Mouse (Mus musculus) small intestine, adult 2 months (tissue): ENCODE data around the gene Slc6a9.

ENCODE experiments used
- CTCF ChIP-seq: fragments of 200-500 bp; IDR thresholded peaks from 2 replicates; pipeline ENCODE4 v1.5.1; 2012; ENCODE audit warnings: low read depth, mild to moderate bottlenecking, control low read depth, inconsistent platforms, low read length, moderate library complexity, mixed read lengths; ENCODE audit not compliant: insufficient replicate concordance, insufficient read length; ENCODE audit errors: extremely low read depth
- POLR2A ChIP-seq: fragments of 200-500 bp; IDR thresholded peaks from 2 replicates; pipeline ENCODE4 v1.6.1; 2012; ENCODE audit warnings: low read depth, mild to moderate bottlenecking, control low read depth, inconsistent platforms, low read length, moderate library complexity

- no peak for TF ChIP-seq CTCF
- TF ChIP-seq POLR2A, result no peak
These were observed 10.2 kb downstream of the Slc6a9 start for GRCm38 (mm10) chr4:117844467-117844866.
